Mouse (Mus musculus) megakaryocyte, embryonic 14.5 days (primary cell): ENCODE measurements around the gene Pank1. TPM values are rescaled to one million over a fixed set of nuclear protein-coding genes. Genes with fewer than 3 reads are reported as not detected.

ENCODE experiments used
- H3K27me3 ChIP-seq: replicated peaks from 2 replicates; pipeline ENCODE3; 2012; ENCODE audit warnings: inconsistent platforms
- H3K36me3 ChIP-seq: replicated peaks from 2 replicates; pipeline ENCODE3; 2012; ENCODE audit warnings: low read length, inconsistent platforms, mixed read lengths
- H3K4me1 ChIP-seq: 2 replicates; pipeline ENCODE4 v1.6.1; 2012; ENCODE audit warnings: inconsistent platforms
- H3K4me3 ChIP-seq: replicated peaks from 2 replicates; pipeline ENCODE3; 2012; ENCODE audit warnings: moderate library complexity, mild to moderate bottlenecking, inconsistent platforms
- H3K9me3 ChIP-seq: 2 replicates; pipeline ENCODE4 v1.6.1; 2012; ENCODE audit warnings: inconsistent platforms
- FLI1 ChIP-seq: IDR thresholded peaks from 2 replicates; pipeline ENCODE4 v1.6.1; 2012; ENCODE audit warnings: low read length, inconsistent platforms, mixed read lengths
- GATA1 ChIP-seq: IDR thresholded peaks from 3 replicates; pipeline ENCODE4 v1.6.1; 2012; ENCODE audit warnings: mixed read lengths, low read length, inconsistent platforms, borderline replicate concordance
- polyA plus RNA-seq: library from polyadenylated mRNA; stranded (reverse); fragments of >175 nt; gene quantifications from 2 replicates; pipeline ENCODE4 v1.2.3, GENCODE M21; 2012; ENCODE audit warnings: low replicate concordance; ENCODE audit not compliant: insufficient read depth

The Pank1 gene
- polyA plus RNA-seq, 1 experiment: 0.79 TPM

DNA sequence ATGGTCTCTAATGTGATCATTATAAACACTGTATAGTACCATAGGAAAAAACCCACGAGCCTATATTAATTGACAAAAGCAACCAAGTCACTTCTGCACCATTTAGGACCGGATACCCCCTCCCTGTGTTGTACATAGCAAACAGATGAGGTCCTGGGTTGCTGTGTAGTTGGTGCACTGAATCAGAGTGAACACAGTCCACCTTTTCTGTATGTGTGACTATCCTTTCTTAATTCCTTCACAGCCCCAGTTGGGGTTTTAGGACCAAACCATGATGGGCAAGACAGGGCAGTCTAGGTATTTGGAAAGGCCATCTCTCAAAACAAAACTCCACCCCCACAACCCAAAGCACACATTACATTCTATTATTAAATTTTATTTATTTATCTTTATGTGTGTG is 22.5 kb upstream of the Pank1 start:
- Histone ChIP-seq H3K4me3 (no peak overlapping the region), H3K4me1 (peaks cover 22% of the 10 kb centered on the region), H3K36me3 (no peaks in the 10 kb centered on the region), H3K27me3 (no peaks in the 10 kb centered on the region), H3K9me3 (peaks cover 6% of the 10 kb centered on the region; the same call in 1 of the 2 replicates)
- no peak for TF ChIP-seq GATA1
- TF ChIP-seq FLI1: no peak

DNA sequence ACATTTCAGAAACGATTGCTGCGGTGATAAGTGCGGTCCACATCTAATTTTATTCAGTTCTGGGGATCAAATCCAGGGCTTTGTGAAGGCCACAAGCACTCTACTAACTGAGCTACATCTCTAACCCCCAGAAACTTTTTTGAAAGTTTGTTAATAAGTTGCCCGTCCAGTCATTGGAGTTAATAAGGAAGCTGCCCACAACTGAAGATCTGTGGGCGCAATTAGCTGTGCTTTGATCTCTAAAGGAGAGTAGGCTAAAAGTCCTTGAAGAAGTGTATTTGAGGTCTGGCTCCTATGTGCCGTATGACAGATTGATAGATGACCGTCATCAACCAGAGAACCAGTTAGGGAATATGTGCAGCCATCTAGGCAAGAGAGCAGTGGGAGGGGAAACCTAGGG is 22.0 kb upstream of the Pank1 start:
- no peak for TF ChIP-seq FLI1
- no peak for TF ChIP-seq GATA1
- peaks cover 6% of the 10 kb centered on the region; the same call in 1 of the 2 replicates for H3K9me3 ChIP-seq
- no peak overlapping the region for H3K4me3 ChIP-seq
- no peaks in the 10 kb centered on the region for H3K36me3 ChIP-seq
- H3K27me3 ChIP-seq: no peaks in the 10 kb centered on the region
- H3K4me1 ChIP-seq: peaks cover 22% of the 10 kb centered on the region

DNA sequence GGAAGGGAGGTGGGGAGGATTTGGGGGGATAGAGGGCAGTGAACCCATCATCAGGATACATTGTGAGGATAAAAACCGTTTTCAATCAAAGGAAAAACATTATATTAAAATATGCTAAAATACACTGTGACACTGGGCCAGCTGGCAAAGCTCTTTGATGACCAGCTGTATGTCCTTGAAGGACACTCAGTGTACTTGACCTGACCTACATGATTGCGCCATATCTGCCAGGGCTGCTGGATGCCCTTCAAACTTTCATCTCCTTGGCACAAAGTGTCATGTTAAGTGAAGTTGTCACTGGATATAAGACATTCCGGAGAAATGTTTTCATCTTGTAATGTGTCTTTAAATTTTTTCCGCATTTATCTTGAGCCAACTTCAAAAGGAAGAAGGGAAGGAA is 19.7 kb upstream of the Pank1 start:
- no peak for TF ChIP-seq GATA1
- no peak for TF ChIP-seq FLI1
- no peak overlapping the region for H3K4me3 ChIP-seq
- H3K27me3 ChIP-seq: no peaks in the 10 kb centered on the region
- no peaks in the 10 kb centered on the region for H3K36me3 ChIP-seq
- peaks cover 12% of the 10 kb centered on the region; the same call in 1 of the 2 replicates for H3K9me3 ChIP-seq
- H3K4me1 ChIP-seq: peaks cover 19% of the 10 kb centered on the region; the same call in 1 of the 2 replicates

DNA sequence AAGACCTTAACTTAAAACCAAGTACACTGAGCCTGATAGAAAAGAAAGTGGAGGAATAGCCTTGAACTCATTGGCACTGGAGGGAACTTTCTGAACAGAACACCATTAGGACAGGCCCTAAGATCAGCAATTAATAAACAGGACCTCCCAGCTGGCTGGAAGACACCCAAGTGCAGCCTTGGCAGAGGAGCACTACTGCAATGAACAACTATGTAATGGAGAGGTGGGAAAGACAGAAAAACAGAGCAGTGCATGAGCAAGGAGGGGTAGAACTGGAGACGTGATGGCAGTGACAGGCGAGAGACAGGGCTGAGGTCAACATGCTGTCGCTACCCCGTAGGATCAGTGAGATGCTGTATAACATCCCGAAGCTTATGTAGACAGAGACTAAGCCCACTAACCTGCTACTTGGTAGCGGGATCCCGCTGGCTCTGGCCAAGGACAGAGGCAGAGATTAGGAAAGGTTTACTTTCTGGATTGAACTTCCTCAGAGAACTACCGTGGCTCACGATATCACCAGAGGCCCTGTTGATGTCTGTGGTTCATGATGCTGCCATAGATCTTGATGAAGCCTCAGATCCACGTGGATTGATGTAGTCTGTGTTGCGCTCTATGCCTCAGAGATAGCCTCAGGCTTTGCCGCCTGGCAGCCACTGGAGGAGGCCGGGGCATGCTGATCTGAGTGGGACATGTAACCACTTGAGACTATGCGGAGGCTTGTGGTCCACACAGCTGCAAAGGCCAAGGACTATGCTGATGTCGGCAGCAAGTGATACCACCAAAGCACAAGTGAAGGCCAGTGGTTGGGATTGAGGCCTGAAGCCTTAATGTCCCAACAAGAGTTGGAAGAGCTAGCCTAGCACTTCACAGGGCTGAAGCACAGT is 18.1 kb upstream of the Pank1 start:
- TF ChIP-seq GATA1 (no peak), FLI1 (no peak)
- H3K36me3 ChIP-seq: no peaks in the 10 kb centered on the region

DNA sequence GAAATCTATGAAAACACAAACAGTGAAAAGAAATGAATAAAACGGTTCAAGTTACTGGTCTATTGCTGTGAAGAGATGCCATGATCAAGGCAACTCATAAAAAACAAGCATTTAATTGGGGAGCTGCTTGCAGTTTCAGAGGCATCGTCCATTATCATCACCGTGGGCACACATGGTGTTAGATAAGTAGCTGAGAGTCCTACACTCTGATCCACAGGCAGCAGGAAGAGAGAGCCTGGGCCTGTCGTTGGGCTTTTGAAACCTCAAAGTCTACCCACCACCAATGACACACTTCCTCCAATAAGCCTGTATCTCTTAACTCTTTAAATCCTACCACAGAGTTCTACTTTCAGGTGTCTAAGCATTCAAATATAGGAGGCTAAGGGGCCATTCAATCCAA is 15.8 kb upstream of the Pank1 start:
- peaks cover 30% of the 10 kb centered on the region for H3K4me1 ChIP-seq
- H3K27me3 ChIP-seq: no peaks in the 10 kb centered on the region
- H3K9me3 ChIP-seq: peaks cover 6% of the 10 kb centered on the region; the same call in 1 of the 2 replicates
- TF ChIP-seq GATA1: no peak
- TF ChIP-seq FLI1: no peak
- H3K4me3 ChIP-seq: no peak overlapping the region
- no peaks in the 10 kb centered on the region for H3K36me3 ChIP-seq

More for the DNA sequence above, 18.1 kb upstream of the Pank1 start:
- peaks cover 7% of the 10 kb centered on the region; the same call in 1 of the 2 replicates for H3K9me3 ChIP-seq
- no peaks in the 10 kb centered on the region for H3K27me3 ChIP-seq
- peak overlapping the region; percentile 50 for H3K4me3 ChIP-seq
- peaks cover 19% of the 10 kb centered on the region; the same call in 1 of the 2 replicates for H3K4me1 ChIP-seq

DNA sequence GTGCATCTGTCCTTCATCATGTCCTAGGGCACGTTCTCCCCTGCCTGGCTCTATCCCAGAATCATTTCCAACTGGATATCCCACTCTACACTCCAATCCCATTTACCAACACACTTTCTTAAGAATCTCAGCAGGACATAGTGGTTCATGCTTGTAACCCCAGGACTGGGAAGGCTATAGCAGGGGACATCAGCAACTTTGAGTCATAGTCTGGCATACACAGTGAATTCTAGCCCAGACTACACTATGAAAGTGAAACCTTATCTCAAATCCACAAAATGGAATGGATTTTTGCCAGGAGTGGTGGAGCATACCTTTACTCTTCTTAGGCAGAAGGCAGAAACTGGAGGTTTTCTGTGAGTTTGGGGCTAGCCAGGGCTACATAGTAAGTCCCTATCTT is 12.3 kb upstream of the Pank1 start:
- TF ChIP-seq FLI1: no peak
- TF ChIP-seq GATA1: no peak
- no peaks in the 10 kb centered on the region for H3K27me3 ChIP-seq
- no peak overlapping the region for H3K4me3 ChIP-seq
- peaks cover 6% of the 10 kb centered on the region; the same call in 1 of the 2 replicates for H3K9me3 ChIP-seq
- H3K4me1 ChIP-seq: peaks cover 33% of the 10 kb centered on the region
- no peaks in the 10 kb centered on the region for H3K36me3 ChIP-seq

DNA sequence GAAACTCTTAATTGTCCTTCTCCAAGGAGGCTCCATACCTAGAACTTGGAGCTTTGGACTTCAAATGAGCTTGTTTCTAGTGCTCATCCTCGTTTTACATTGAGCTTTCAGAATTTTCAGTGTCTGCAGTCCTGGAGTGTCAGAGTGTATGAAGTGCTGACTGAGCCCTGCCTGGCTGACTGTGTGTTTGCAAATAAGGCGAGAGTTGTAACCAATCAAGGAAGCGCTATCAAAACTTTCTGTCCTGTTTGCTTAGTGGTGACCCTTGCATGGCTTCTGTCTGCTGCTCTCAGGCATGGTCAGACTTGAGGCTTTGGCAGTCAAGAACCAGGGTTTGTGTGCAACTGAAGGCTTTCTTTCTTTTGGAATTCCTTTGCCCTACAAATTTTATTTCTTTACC is 11.7 kb upstream of the Pank1 start:
- Histone ChIP-seq H3K4me3 (no peak overlapping the region), H3K36me3 (no peaks in the 10 kb centered on the region), H3K27me3 (no peaks in the 10 kb centered on the region), H3K9me3 (peaks cover 6% of the 10 kb centered on the region; the same call in 1 of the 2 replicates), H3K4me1 (peaks cover 33% of the 10 kb centered on the region)
- TF ChIP-seq GATA1: no peak
- no peak for TF ChIP-seq FLI1

DNA sequence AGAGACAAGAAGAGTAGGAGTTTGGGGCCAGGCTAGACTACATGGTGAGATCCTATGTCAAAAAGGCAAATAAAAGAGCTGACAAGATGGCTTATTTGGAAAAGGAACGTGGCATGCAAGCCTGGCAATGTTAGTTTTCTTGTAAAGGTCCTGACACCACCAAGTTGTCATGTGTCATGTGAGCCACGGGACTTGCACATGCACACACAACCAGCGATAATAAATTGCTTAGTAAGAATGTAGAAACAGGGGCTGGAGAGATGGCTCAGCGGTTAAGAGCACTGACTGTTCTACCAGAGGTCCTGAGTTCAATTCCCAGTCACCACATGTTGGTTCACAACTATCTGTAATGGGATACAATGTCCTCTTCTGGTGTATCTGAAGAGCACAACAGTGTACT is 7.1 kb upstream of the Pank1 start:
- no peaks in the 10 kb centered on the region for H3K9me3 ChIP-seq
- TF ChIP-seq FLI1: no peak
- TF ChIP-seq GATA1: no peak
- no peaks in the 10 kb centered on the region for H3K36me3 ChIP-seq
- H3K27me3 ChIP-seq: no peaks in the 10 kb centered on the region
- H3K4me1 ChIP-seq: peaks cover 31% of the 10 kb centered on the region
- H3K4me3 ChIP-seq: no peak overlapping the region

DNA sequence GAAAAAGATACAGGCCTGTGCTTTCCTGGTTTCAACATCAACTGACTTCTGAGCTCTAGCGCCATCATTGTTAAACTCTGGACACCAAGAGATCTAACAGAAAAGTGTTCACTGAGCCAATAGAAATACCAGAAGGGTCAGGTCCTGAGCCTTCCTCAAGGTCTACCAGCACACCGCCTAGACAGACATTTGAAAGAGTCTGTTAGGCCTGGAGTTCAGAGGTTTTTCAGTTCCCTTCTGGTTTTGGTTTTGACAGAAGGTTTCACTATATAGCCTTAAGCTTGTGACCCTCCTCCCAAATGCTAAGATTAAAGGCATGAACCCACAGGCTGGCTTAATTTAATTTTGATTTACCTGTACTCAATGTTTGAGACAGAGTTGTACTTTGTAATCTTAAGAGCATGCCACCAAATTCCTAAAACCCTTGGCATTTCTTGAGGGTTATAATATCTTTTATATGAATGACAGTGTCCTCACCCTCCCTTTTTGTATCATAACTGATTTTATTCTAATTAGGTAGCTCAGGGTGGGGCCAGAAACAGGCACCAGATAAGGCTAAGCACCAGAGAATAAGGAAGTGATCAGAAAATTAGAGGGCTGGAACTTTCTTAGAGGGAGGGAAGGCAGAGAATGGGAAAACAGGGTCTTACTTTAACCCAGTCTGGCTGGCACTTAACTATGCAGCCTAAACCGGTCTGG is 4.4 kb upstream of the Pank1 start:
- H3K9me3 ChIP-seq: no peaks in the 10 kb centered on the region
- no peaks in the 10 kb centered on the region for H3K36me3 ChIP-seq
- TF ChIP-seq FLI1 (no peak), GATA1 (no peak)
- peaks cover 31% of the 10 kb centered on the region for H3K4me1 ChIP-seq
- H3K27me3 ChIP-seq: no peaks in the 10 kb centered on the region
- no peak overlapping the region for H3K4me3 ChIP-seq

DNA sequence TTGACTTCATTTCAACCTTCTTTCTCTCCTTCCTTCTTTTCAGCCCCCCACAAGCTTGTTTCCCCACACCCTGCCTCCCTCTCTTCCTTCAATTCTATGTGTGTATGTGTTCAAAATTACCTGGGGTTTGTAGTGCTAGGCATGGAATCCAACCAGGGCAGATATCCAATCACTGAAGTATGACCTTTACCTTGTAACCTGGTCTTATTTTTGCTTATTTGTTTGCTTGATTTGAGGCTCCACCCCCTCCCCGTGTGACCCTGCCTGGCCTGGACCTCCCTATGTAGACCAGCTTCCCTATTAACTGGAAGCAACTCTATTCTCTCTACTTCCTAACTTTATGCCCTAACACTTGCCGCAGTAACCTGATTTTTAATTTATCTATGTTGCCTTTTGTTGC is 3.2 kb upstream of the Pank1 start:
- TF ChIP-seq FLI1 (no peak), GATA1 (no peak)

More for the DNA sequence above, 3.2 kb upstream of the Pank1 start:
- no peaks in the 10 kb centered on the region for H3K27me3 ChIP-seq
- H3K4me1 ChIP-seq: peaks cover 39% of the 10 kb centered on the region
- no peaks in the 10 kb centered on the region for H3K36me3 ChIP-seq
- H3K4me3 ChIP-seq: no peak overlapping the region
- no peaks in the 10 kb centered on the region for H3K9me3 ChIP-seq
